Mouse (Mus musculus) retina, postnatal 1 day (tissue): Measurements from ENCODE around the gene Fcho1.

Experiments
- DNase-seq: peaks from one replicate; pipeline ENCODE4 v3.0.0-alpha.2; 2012

Fcho1 gene

GRCm38 (mm10) chr8:71658515-71659049, 66.9 kb downstream of the Fcho1 start:
- DNase-seq: peak; percentile 19
